Mouse (Mus musculus) neural tube, embryonic 14.5 days (tissue): Measurements from ENCODE around the gene Lrrc8c. TPM values are rescaled to one million over a fixed set of nuclear protein-coding genes. Genes with fewer than 3 reads are reported as not detected.

ENCODE experiments used
- ATAC-seq: fragments of 200-750 bp; cut with Nextera tagmentation; 2 replicates; pipeline ENCODE4 v1.8.0; 2017; ENCODE audit warnings: low read depth, mild to moderate bottlenecking, moderate TSS enrichment, moderate library complexity
- H3K27ac ChIP-seq: fragments of 300-500 bp; sonication (generic); 2 replicates; pipeline ENCODE4 v1.5.1; 2014; ENCODE audit warnings: low read depth, mild to moderate bottlenecking, control low read depth, low read length, moderate library complexity, mixed read lengths
- H3K27me3 ChIP-seq: fragments of 300-500 bp; sonication (generic); 2 replicates; pipeline ENCODE4 v1.6.1; 2014; ENCODE audit warnings: low read length; ENCODE audit not compliant: control insufficient read depth, insufficient read depth
- H3K36me3 ChIP-seq: fragments of 300-500 bp; sonication (generic); 2 replicates; pipeline ENCODE4 v1.6.1; 2014; ENCODE audit warnings: low read length, mixed read lengths; ENCODE audit not compliant: control insufficient read depth, insufficient read depth
- H3K4me1 ChIP-seq: fragments of 300-500 bp; sonication (generic); 2 replicates; pipeline ENCODE4 v1.6.1; 2014; ENCODE audit warnings: low read length; ENCODE audit not compliant: control insufficient read depth, insufficient read depth
- H3K4me2 ChIP-seq: fragments of 300-500 bp; sonication (generic); 2 replicates; pipeline ENCODE4 v1.6.1; 2014; ENCODE audit warnings: mild to moderate bottlenecking, low read depth, low read length, control low read depth
- H3K4me3 ChIP-seq: fragments of 300-500 bp; sonication (generic); 2 replicates; pipeline ENCODE4 v1.5.1; 2014; ENCODE audit warnings: low read depth, low read length, control low read depth, mixed read lengths
- H3K9ac ChIP-seq: fragments of 300-500 bp; sonication (generic); replicated peaks from 2 replicates; pipeline ENCODE4 v1.6.1; 2014; ENCODE audit warnings: low read depth, mild to moderate bottlenecking, control low read depth, low read length, mixed read lengths
- H3K9me3 ChIP-seq: fragments of 300-500 bp; sonication (generic); 2 replicates; pipeline ENCODE4 v1.6.1; 2016; ENCODE audit warnings: low read length; ENCODE audit not compliant: control insufficient read depth
- WGBS: fragments of 180-500 bp; shearing (Covaris S2); extraction: QIAGEN DNeasy Blood & Tissue Kit; methylation state at CpG from one replicate; pipeline ENCODE4 v1.1.7; 2014; 5-methylcytosine and 5-hydroxymethylcytosine counted together
- polyA plus RNA-seq: library from polyadenylated mRNA; unstranded; fragments of >200 nt; fragmentation: Nextera tagmentation; extraction: Ambion mirVana; gene quantifications from 2 replicates; pipeline ENCODE4 v1.2.1, GENCODE M21; 2014

Lrrc8c gene
- polyA plus RNA-seq, 1 experiment from 2014 or later, result 14.2 TPM

GRCm38 (mm10) chr5:105643276-105643675 lies 124.1 kb downstream of the Lrrc8c start:
- Histone ChIP-seq H3K4me2 (no peak overlapping the region), H3K27ac (no peak overlapping the region), H3K9me3 (no peaks in the 10 kb centered on the region), H3K4me1 (no peaks in the 10 kb centered on the region), H3K4me3 (no peak overlapping the region), H3K27me3 (no peaks in the 10 kb centered on the region), H3K36me3 (no peaks in the 10 kb centered on the region), H3K9ac (no peak overlapping the region)
- ATAC-seq, result no peak
- WGBS, result 75% methylated on average over 8 of the region's 8 CpGs

- Histone ChIP-seq H3K4me1 (no peaks in the 10 kb centered on the region), H3K36me3 (no peaks in the 10 kb centered on the region), H3K4me2 (no peak overlapping the region), H3K9ac (no peak overlapping the region), H3K27me3 (no peaks in the 10 kb centered on the region), H3K9me3 (no peaks in the 10 kb centered on the region), H3K27ac (no peak overlapping the region), H3K4me3 (no peak overlapping the region)
- no peak for ATAC-seq
- WGBS, result 90% methylated on average over 6 of the region's 6 CpGs
Observed at GRCm38 (mm10) chr5:105644195-105644594, 125.0 kb downstream of the Lrrc8c start.

DNA sequence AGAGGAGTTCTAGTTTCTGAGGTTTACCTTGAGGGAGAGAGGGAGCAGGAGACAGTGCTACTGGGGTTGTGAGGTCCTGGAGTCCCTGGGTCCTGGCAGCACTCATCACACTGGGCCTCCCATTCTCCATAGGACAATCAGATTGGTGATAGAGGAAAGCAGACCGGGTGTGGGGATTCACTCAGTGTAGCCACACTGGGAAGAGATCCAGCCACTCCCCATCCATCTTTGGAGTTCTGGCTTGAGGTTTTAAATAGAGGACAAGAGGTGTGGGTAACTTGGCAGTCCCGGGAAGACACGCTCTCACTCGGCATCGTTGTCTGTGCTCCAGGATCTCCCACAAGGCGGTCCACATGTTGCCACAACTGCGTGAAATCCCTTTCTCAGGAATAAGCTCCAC lies 127.9 kb downstream of the Lrrc8c start:
- Histone ChIP-seq H3K4me2 (no peak overlapping the region), H3K4me3 (no peak overlapping the region), H3K36me3 (no peaks in the 10 kb centered on the region), H3K9ac (no peak overlapping the region), H3K27me3 (no peaks in the 10 kb centered on the region), H3K4me1 (no peaks in the 10 kb centered on the region), H3K27ac (no peak overlapping the region), H3K9me3 (no peaks in the 10 kb centered on the region)
- ATAC-seq, result no peak
- WGBS, result 86% methylated on average over 7 of the region's 7 CpGs

DNA sequence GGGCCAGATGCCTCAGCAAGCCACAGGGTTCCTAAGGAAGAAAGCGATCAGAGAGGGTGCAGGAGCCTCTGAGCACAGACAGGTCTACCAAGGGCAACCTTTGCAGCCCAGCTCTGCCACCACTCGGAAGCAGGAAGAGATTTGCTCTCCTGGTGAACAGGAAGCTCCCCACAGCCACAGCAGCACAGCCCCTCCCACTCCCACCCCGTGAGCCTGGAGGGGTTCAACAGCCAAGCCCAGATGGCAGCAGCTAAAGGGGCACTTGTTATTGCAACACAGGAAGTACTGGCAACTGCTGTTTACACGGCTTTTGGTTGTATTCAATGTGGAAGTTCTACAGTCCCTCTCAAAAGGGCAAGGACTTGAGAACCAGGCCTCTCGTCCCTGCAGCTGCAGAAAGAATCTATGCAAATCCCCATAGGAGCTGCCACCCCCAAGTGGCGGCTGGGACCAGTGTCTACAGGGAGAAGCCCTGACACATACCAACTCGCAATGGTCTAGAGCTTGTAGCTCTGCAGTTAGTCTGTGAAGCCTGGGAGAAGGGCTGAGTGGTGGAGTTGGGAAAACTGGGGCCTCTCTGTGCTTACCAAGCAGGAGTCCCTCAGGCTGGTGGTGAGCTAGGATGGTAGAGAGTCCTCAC lies 129.6 kb downstream of the Lrrc8c start:
- Histone ChIP-seq H3K9ac (no peak overlapping the region), H3K4me2 (no peak overlapping the region), H3K9me3 (no peaks in the 10 kb centered on the region), H3K36me3 (no peaks in the 10 kb centered on the region), H3K27me3 (no peaks in the 10 kb centered on the region), H3K4me3 (no peak overlapping the region), H3K27ac (no peak overlapping the region), H3K4me1 (no peaks in the 10 kb centered on the region)
- no peak for ATAC-seq
- 54% methylated on average over 7 of the region's 7 CpGs for WGBS

GRCm38 (mm10) chr5:105649514-105650001 lies 130.4 kb downstream of the Lrrc8c start:
- H3K36me3 ChIP-seq, result no peaks in the 10 kb centered on the region
- H3K9me3 ChIP-seq, result no peaks in the 10 kb centered on the region
- no peak overlapping the region for H3K9ac ChIP-seq
- no peaks in the 10 kb centered on the region for H3K4me1 ChIP-seq
- no peaks in the 10 kb centered on the region for H3K27me3 ChIP-seq
- WGBS, result 91% methylated on average over 10 of the region's 10 CpGs
- no peak overlapping the region for H3K4me3 ChIP-seq
- no peak for ATAC-seq
- no peak overlapping the region for H3K4me2 ChIP-seq
- H3K27ac ChIP-seq, result no peak overlapping the region

DNA sequence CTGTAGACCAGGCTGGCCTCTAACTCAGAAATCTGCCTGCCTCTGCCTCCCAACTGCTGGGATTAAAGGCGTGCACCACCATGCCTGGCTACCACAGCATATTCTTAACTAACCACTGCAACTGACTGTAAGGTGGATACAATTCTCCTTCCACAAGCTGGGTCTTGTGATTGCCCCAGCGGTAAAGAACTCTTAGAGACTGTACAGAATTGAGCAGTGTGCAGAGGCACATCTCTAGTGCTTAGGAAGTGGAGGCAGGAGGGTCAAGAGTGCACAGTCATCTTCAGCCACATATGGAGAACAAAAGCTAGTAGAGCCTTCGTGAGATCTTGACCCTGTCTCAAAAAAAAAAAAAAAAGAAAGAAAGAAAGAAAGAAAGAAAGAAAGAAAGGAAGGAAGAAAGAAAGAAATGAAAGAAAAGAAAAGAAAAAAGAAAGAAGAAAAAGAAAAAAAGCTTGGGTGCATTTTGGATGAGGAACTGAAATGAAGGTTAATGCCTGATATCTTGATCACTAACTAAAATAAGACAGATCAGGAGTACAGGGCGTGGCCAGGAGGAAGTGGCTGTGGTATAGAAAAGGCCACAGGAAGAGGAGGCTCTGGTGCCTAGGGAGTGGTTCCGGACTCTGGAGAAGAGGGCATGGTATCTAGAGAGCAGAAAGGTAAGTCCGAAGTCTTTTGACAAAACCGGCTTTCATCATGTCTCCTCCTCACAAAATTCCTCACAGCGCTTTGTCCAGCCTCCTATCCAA lies 131.7 kb downstream of the Lrrc8c start:
- no peaks in the 10 kb centered on the region for H3K36me3 ChIP-seq
- H3K4me2 ChIP-seq, result no peak overlapping the region
- H3K4me1 ChIP-seq, result no peaks in the 10 kb centered on the region
- no peak overlapping the region for H3K27ac ChIP-seq
- WGBS, result 91% methylated on average over 8 of the region's 8 CpGs
- ATAC-seq, result no peak
- H3K9ac ChIP-seq, result no peak overlapping the region
- no peaks in the 10 kb centered on the region for H3K9me3 ChIP-seq
- no peak overlapping the region for H3K4me3 ChIP-seq
- no peaks in the 10 kb centered on the region for H3K27me3 ChIP-seq

DNA sequence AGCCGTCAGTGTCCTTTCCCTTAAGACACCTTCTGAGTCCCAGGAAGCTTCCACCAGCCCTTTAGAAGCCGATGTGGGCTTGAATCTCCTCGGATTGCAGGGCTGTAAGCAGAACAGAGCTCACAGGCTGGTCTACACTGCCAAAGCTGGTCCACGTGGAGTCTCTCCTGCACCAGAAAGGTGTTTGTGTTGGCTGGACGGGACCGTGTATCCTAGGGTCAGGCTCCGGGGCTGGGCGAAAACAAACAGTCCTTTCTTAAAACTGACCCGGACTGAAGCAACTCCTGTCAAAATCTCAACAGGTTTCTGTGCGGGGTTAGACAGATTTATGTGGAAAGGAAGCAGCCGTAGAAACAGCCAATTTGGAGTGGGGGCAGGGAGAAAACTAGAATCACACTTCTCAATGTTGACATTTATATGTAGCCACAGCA lies 132.4 kb downstream of the Lrrc8c start:
- Histone ChIP-seq H3K9ac (no peak overlapping the region), H3K4me3 (no peak overlapping the region), H3K4me1 (no peaks in the 10 kb centered on the region), H3K27me3 (no peaks in the 10 kb centered on the region), H3K9me3 (no peaks in the 10 kb centered on the region), H3K36me3 (no peaks in the 10 kb centered on the region), H3K4me2 (no peak overlapping the region), H3K27ac (no peak overlapping the region)
- 59% methylated on average over 11 of the region's 11 CpGs for WGBS
- no peak for ATAC-seq

GRCm38 (mm10) chr5:105654237-105655063 lies 135.3 kb downstream of the Lrrc8c start:
- no peak overlapping the region for H3K4me3 ChIP-seq
- no peaks in the 10 kb centered on the region for H3K4me1 ChIP-seq
- peak overlapping the region; percentile 18; the same call in 1 of the 2 replicates for H3K4me2 ChIP-seq
- no peaks in the 10 kb centered on the region for H3K27me3 ChIP-seq
- H3K36me3 ChIP-seq, result no peaks in the 10 kb centered on the region
- 0 out of 2 replicates have a peak overlapping the region, but pooled peaks have one; percentile 11 for H3K9ac ChIP-seq
- WGBS, result 31% methylated on average over 15 of the region's 15 CpGs
- peak; percentile 89 for ATAC-seq
- H3K9me3 ChIP-seq, result no peaks in the 10 kb centered on the region
- H3K27ac ChIP-seq, result no peak overlapping the region
